Mouse (Mus musculus) C2C12 (cell line): ENCODE results near the gene Tmem106b. TPM values are rescaled to one million over a fixed set of nuclear protein-coding genes. Genes with fewer than 3 reads are reported as not detected.

ENCODE experiments used
- H3K27me3 ChIP-seq: one replicate; pipeline ENCODE4 v1.6.1; 2011; ENCODE audit not compliant: control insufficient read depth, insufficient read depth, insufficient read length
- H3K36me3 ChIP-seq: one replicate; pipeline ENCODE4 v1.6.1; 2011; ENCODE audit not compliant: control insufficient read depth, insufficient read depth
- H3K4me3 ChIP-seq: one replicate; pipeline ENCODE4 v1.5.1; 2011; ENCODE audit warnings: mild to moderate bottlenecking, control low read depth; ENCODE audit not compliant: poor library complexity, insufficient read depth, severe bottlenecking
- H3K79me2 ChIP-seq: one replicate; pipeline ENCODE4 v1.6.1; 2011; ENCODE audit not compliant: control insufficient read depth, insufficient read depth
- H3K79me3 ChIP-seq: one replicate; pipeline ENCODE4 v1.6.1; 2011; ENCODE audit warnings: low read depth, control low read depth
- H3ac ChIP-seq: one replicate; pipeline ENCODE3; 2011; ENCODE audit warnings: low read depth; ENCODE audit not compliant: control insufficient read depth, insufficient read length
- CEBPB ChIP-seq: IDR thresholded peaks from one replicate; pipeline ENCODE4 v1.6.1; 2011; ENCODE audit warnings: low read depth, mild to moderate bottlenecking, control low read depth, moderate library complexity
- CTCF ChIP-seq: IDR thresholded peaks from one replicate; pipeline ENCODE4 v1.5.1; 2011; ENCODE audit not compliant: control insufficient read depth, insufficient read depth, insufficient read length
- FOSL1 ChIP-seq: IDR thresholded peaks from one replicate; pipeline ENCODE4 v1.8.0; 2011; ENCODE audit warnings: mild to moderate bottlenecking, low read length; ENCODE audit not compliant: poor library complexity, insufficient read depth, severe bottlenecking
- MAX ChIP-seq: IDR thresholded peaks from one replicate; pipeline ENCODE4 v1.6.1; 2011; ENCODE audit warnings: mild to moderate bottlenecking, control low read depth
- MYOD1 ChIP-seq: IDR thresholded peaks from one replicate; pipeline ENCODE4 v1.6.1; 2011; ENCODE audit warnings: low read depth; ENCODE audit not compliant: control insufficient read depth, insufficient read length
- MYOG ChIP-seq: IDR thresholded peaks from one replicate; pipeline ENCODE4 v1.6.1; 2011; ENCODE audit not compliant: control insufficient read depth, insufficient read length; ENCODE audit errors: extremely low read depth
- USF1 ChIP-seq: IDR thresholded peaks from one replicate; pipeline ENCODE4 v1.6.1; 2011; ENCODE audit warnings: low read depth, mild to moderate bottlenecking, control low read depth, moderate library complexity
- long read RNA-seq, 2 experiments: library from polyadenylated mRNA; unstranded; transcript quantifications; one replicate each; pipeline ENCODE4 v2.0.0; 2019 to 2020
- polyA plus RNA-seq: library from polyadenylated mRNA; unstranded; fragments of >200 nt; fragmentation: generic; extraction: Trizol; gene quantifications from one replicate; pipeline ENCODE4 v1.2.1, GENCODE M21; 2012; ENCODE audit warnings: missing spikeins

Gene Tmem106b
- 7.9 TPM for polyA plus RNA-seq
- long read RNA-seq, experiment 1, full-length matches to known transcripts, result 47 of 58 reads
- long read RNA-seq, experiment 1, partial matches to known transcripts, result 8 of 58 reads
- long read RNA-seq, experiment 1, other reads (novel, unspliced or antisense), result 3 of 58 reads
- long read RNA-seq, experiment 2, full-length matches to known transcripts, result 190 of 217 reads
- long read RNA-seq, experiment 2, partial matches to known transcripts, result 4 of 217 reads
- long read RNA-seq, experiment 2, other reads (novel, unspliced or antisense), result 23 of 217 reads

- Histone ChIP-seq H3K36me3 (peaks cover 16% of the 10 kb centered on the region), H3K79me3 (no peaks in the 10 kb centered on the region), H3K27me3 (no peaks in the 10 kb centered on the region), H3K79me2 (peaks cover 11% of the 10 kb centered on the region), H3K4me3 (peak within 1 kb of the TSS; percentile 75), H3ac (peak within 1 kb of the TSS; percentile 92)
- TF ChIP-seq CEBPB (no peak), FOSL1 (no peak), USF1 (peak; percentile 48), CTCF (no peak), MYOD1 (no peak)
Measured at GRCm38 (mm10) chr6:13069302-13070146, at the start of gene Tmem106b. TSS of gene Tmem106b (plus strand) at chr6:13069759.

GRCm38 (mm10) chr6:13021245-13022100 lies 48.1 kb upstream of the Tmem106b start:
- TF ChIP-seq USF1, result no peak
- no peak for TF ChIP-seq FOSL1
- no peak for TF ChIP-seq MYOD1
- TF ChIP-seq CEBPB, result no peak
- no peak for TF ChIP-seq CTCF
- TF ChIP-seq MYOG, result no peak
- no peak for TF ChIP-seq MAX

GRCm38 (mm10) chr6:13030558-13030957 lies 39.0 kb upstream of the Tmem106b start:
- H3K79me2 ChIP-seq, result no peaks in the 10 kb centered on the region
- H3K27me3 ChIP-seq, result no peaks in the 10 kb centered on the region
- H3K79me3 ChIP-seq, result no peaks in the 10 kb centered on the region
- TF ChIP-seq USF1 (no peak), CTCF (no peak), FOSL1 (no peak), MYOG (no peak)
- H3K36me3 ChIP-seq, result no peaks in the 10 kb centered on the region
- no peak overlapping the region for H3K4me3 ChIP-seq
- H3ac ChIP-seq, result no peak overlapping the region

More at GRCm38 (mm10) chr6:13021245-13022100, 48.1 kb upstream of the Tmem106b start:
- Histone ChIP-seq H3K4me3 (no peak overlapping the region), H3K27me3 (no peaks in the 10 kb centered on the region), H3K36me3 (no peaks in the 10 kb centered on the region), H3ac (no peak overlapping the region), H3K79me2 (no peaks in the 10 kb centered on the region), H3K79me3 (no peaks in the 10 kb centered on the region)

GRCm38 (mm10) chr6:13030961-13031360 lies 38.6 kb upstream of the Tmem106b start:
- TF ChIP-seq MAX (no peak), MYOD1 (no peak), CEBPB (no peak), FOSL1 (no peak), CTCF (no peak), USF1 (no peak), MYOG (no peak)
- H3K27me3 ChIP-seq, result no peaks in the 10 kb centered on the region
- no peak overlapping the region for H3K4me3 ChIP-seq
- H3ac ChIP-seq, result no peak overlapping the region
- H3K79me3 ChIP-seq, result no peaks in the 10 kb centered on the region
- H3K79me2 ChIP-seq, result no peaks in the 10 kb centered on the region
- H3K36me3 ChIP-seq, result no peaks in the 10 kb centered on the region
